Mouse (Mus musculus) thymus, adult 2 months (tissue): ENCODE measurements around the gene Prg2. TPM values are rescaled to one million over a fixed set of nuclear protein-coding genes. Genes with fewer than 3 reads are reported as not detected.

Experiments used
- DNase-seq: peaks from one replicate; pipeline ENCODE4 v3.0.0; 2021
- H3K27ac ChIP-seq: fragments of 200-500 bp; 2 replicates; pipeline ENCODE4 v1.5.1; 2012; ENCODE audit warnings: low read length, control low read depth; ENCODE audit not compliant: control insufficient read depth, insufficient read depth
- H3K27me3 ChIP-seq: fragments of 200-500 bp; 2 replicates; pipeline ENCODE4 v1.6.1; 2012; ENCODE audit warnings: mild to moderate bottlenecking, low read length, moderate library complexity, mixed read lengths; ENCODE audit not compliant: control insufficient read depth, insufficient read depth
- H3K36me3 ChIP-seq: fragments of 200-500 bp; 2 replicates; pipeline ENCODE4 v1.6.1; 2012; ENCODE audit warnings: mild to moderate bottlenecking, low read length, moderate library complexity; ENCODE audit not compliant: control insufficient read depth, insufficient read depth
- H3K4me1 ChIP-seq: fragments of 200-500 bp; replicated peaks from 2 replicates; pipeline ENCODE4 v1.6.1; 2012; ENCODE audit warnings: low read length; ENCODE audit not compliant: control insufficient read depth, insufficient read depth
- H3K4me3 ChIP-seq: fragments of 200-500 bp; 2 replicates; pipeline ENCODE4 v1.5.1; 2012; ENCODE audit warnings: mild to moderate bottlenecking, low read length, control low read depth, moderate library complexity; ENCODE audit not compliant: control insufficient read depth, insufficient read depth
- CTCF ChIP-seq: fragments of 200-500 bp; IDR thresholded peaks from 2 replicates; pipeline ENCODE4 v1.5.1; 2012; ENCODE audit warnings: mild to moderate bottlenecking, control low read depth, low read length, moderate library complexity, borderline replicate concordance; ENCODE audit not compliant: control insufficient read depth, poor library complexity, insufficient read depth; ENCODE audit errors: extremely low read depth
- POLR2A ChIP-seq: fragments of 200-500 bp; IDR thresholded peaks from 2 replicates; pipeline ENCODE4 v1.6.1; 2012; ENCODE audit warnings: mild to moderate bottlenecking, low read length, control low read depth, moderate library complexity; ENCODE audit not compliant: control insufficient read depth, poor library complexity, insufficient read depth; ENCODE audit errors: extremely low read depth
- WGBS: fragments of 180-500 bp; shearing (Covaris S2); methylation state at CpG from one replicate; pipeline ENCODE4 v1.1.7; 2018; 5-methylcytosine and 5-hydroxymethylcytosine counted together
- polyA plus RNA-seq: library from polyadenylated mRNA; depleted of rRNA; stranded (reverse); fragments of >200 nt; gene quantifications from 2 replicates; pipeline ENCODE4 v1.2.3, GENCODE M21; 2012; rRNA removed

The Prg2 gene
- polyA plus RNA-seq, 1 experiment = 5.5 TPM

DNA sequence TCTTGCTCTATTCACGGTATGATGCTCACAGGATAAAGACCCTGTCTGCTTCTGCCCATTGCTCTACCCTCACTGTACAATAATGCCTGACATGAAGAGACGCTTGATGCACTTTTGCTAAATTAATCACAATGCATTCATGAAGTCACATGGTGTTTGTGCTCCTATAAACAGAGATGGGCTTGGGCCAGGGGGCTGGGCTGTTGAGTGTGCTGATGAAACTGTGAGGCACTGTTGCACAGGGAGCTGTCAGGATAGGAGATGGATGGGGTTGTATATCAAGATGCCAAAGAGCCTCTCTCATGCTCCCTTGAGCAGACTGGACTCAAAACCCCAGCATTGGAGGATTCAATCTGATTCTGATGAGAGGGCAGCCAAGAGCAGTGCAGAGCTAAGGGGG is 52.9 kb downstream of the Prg2 start:
- no peak for TF ChIP-seq CTCF
- TF ChIP-seq POLR2A = no peak
- WGBS = 89% methylated on average over 2 of the region's 2 CpGs
- Histone ChIP-seq H3K27me3 (no peaks in the 10 kb centered on the region), H3K27ac (no peak overlapping the region), H3K4me3 (no peak overlapping the region), H3K4me1 (peaks cover 12% of the 10 kb centered on the region), H3K36me3 (no peaks in the 10 kb centered on the region)
- DNase-seq = no peak

Other genes with a start within 250 kb of the Prg2 start
- 1.2 and 2.0 TPM in 2 replicates for gene Ypel4, start 246.4 kb upstream of the Prg2 start, polyA plus RNA-seq
- 0.15 TPM in 1 of 2 replicates, not detected in the other for gene Gm19426, start 236.8 kb upstream of the Prg2 start, polyA plus RNA-seq
- gene Serping1, start 205.0 kb upstream of the Prg2 start, polyA plus RNA-seq = 64.6 and 93.7 TPM in 2 replicates
- 27.7 and 35.3 TPM in 2 replicates for gene Ube2l6, start 181.6 kb upstream of the Prg2 start, polyA plus RNA-seq
- gene Smtnl1, start 157.8 kb upstream of the Prg2 start, polyA plus RNA-seq = 0.60 and 0.94 TPM in 2 replicates
- gene Timm10, start 153.5 kb upstream of the Prg2 start, polyA plus RNA-seq = 23.0 and 29.0 TPM in 2 replicates
- 106 and 123 TPM in 2 replicates for gene Slc43a1, start 141.6 kb upstream of the Prg2 start, polyA plus RNA-seq
- gene Rtn4rl2, start 93.8 kb upstream of the Prg2 start, polyA plus RNA-seq = 1.8 and 2.1 TPM in 2 replicates
- gene Slc43a3, start 43.9 kb upstream of the Prg2 start, polyA plus RNA-seq = 64.3 and 65.0 TPM in 2 replicates
- 0.48 and 0.88 TPM in 2 replicates for gene Prg3, start 7.8 kb downstream of the Prg2 start, polyA plus RNA-seq
- 248 and 287 TPM in 2 replicates for gene Ssrp1, start 56.8 kb downstream of the Prg2 start, polyA plus RNA-seq
- 0.38 and 0.54 TPM in 2 replicates for gene P2rx3, start 57.0 kb downstream of the Prg2 start, polyA plus RNA-seq
- gene Tnks1bp1, start 67.6 kb downstream of the Prg2 start, polyA plus RNA-seq = 32.5 and 36.9 TPM in 2 replicates
- gene Aplnr, start 155.8 kb downstream of the Prg2 start, polyA plus RNA-seq = 4.1 and 4.5 TPM in 2 replicates
- 0.48 and 0.50 TPM in 2 replicates for gene Lrrc55, start 216.7 kb downstream of the Prg2 start, polyA plus RNA-seq